Mouse (Mus musculus) heart, adult 8-10 months (tissue): ENCODE results near the gene Utrn. TPM values are rescaled to one million over a fixed set of nuclear protein-coding genes. Genes with fewer than 3 reads are reported as not detected.

Experiments
- DNase-seq: peaks from one replicate; pipeline ENCODE4 v3.0.0; 2022; ENCODE audit warnings: low spot score
- total RNA-seq, 4 experiments: library from RNA; stranded (reverse); gene quantifications; 2 replicates each; pipeline ENCODE4 v1.2.4; 2022

Gene Utrn
- total RNA-seq, 4 experiments from 2014 or later = 59.3 to 75.7 (median 71.0) TPM

- no peak for DNase-seq
Observed at GRCm38 (mm10) chr10:12593071-12593470, 276.1 kb downstream of the Utrn start.

- no peak for DNase-seq
Observed at GRCm38 (mm10) chr10:12591946-12592345, 277.2 kb downstream of the Utrn start.

DNA sequence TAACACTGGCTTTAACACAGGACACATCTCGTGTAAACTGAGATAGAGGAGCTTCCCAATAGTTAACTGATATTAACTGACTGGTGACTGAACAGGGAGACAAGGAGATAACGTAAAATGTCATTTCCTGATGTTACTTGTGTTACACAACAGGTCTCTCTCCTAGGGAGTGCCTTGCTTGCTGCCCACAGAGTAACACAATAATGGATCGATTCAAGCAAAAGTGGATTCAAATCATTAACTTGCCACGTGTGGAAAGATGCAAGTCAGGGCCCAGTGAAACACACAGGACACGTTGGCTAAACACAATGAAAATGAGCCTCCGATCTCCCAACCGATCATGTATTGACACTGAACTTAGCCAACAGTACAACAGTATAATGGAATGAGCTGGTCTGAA is 281.1 kb downstream of the Utrn start:
- no peak for DNase-seq

- no peak for DNase-seq
Observed at GRCm38 (mm10) chr10:12587318-12587717, 281.8 kb downstream of the Utrn start.

DNA sequence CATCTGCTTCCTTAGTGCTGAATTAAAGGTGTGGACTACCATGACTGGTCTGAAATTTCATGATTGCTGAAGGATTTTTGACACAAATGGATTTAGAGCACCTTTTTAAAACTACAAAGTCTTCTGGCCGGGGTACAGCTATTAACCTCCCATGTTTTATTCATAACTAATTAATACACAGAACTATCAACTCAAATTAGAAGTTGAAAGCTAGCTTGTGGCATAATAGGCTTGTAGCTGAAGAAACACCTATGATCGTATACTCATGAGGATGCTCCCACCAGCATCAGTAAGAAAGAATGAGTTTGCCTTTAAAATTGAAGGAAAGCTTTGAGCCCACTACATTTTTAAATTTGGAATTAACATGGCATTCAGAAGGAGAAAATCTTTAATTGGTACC is 282.3 kb downstream of the Utrn start:
- DNase-seq = no peak

- DNase-seq = no peak
Observed at GRCm38 (mm10) chr10:12586200-12586599, 283.0 kb downstream of the Utrn start.

GRCm38 (mm10) chr10:12583473-12583872 is 285.7 kb downstream of the Utrn start:
- no peak for DNase-seq

- DNase-seq = peak; percentile 14
Observed at GRCm38 (mm10) chr10:12579048-12579447, 290.1 kb downstream of the Utrn start.

- DNase-seq = no peak
Observed at GRCm38 (mm10) chr10:12575849-12576435, 293.2 kb downstream of the Utrn start.

- no peak for DNase-seq
Observed at GRCm38 (mm10) chr10:12574760-12575159, 294.4 kb downstream of the Utrn start.

GRCm38 (mm10) chr10:12573601-12574000 is 295.6 kb downstream of the Utrn start:
- peak; percentile 19 for DNase-seq

- DNase-seq = no peak
Observed at GRCm38 (mm10) chr10:12572759-12573158, 296.4 kb downstream of the Utrn start.

DNA sequence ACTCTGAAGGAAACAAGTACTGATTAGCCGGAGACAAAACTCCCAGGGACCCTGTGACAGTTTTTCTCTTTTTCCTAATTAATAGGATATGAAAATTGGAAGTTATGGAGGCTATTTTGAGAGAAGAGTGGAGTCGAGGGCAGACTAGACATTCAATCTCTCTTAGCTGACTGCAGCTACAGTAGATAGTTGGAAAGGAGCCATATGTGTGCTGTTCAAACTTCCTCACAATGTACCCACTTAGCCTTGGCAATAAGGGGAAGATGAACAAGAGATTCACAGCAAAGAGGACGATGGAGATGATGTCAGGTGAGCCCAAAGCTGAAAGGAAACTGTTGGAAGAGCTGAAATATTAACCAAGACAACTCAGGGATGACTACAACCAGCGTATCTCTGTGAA is 304.7 kb downstream of the Utrn start:
- DNase-seq = no peak

GRCm38 (mm10) chr10:12558810-12559209 is 310.4 kb downstream of the Utrn start:
- no peak for DNase-seq

GRCm38 (mm10) chr10:12554090-12554718 is 315.0 kb downstream of the Utrn start:
- no peak for DNase-seq

GRCm38 (mm10) chr10:12552890-12553278 is 316.3 kb downstream of the Utrn start:
- no peak for DNase-seq

DNA sequence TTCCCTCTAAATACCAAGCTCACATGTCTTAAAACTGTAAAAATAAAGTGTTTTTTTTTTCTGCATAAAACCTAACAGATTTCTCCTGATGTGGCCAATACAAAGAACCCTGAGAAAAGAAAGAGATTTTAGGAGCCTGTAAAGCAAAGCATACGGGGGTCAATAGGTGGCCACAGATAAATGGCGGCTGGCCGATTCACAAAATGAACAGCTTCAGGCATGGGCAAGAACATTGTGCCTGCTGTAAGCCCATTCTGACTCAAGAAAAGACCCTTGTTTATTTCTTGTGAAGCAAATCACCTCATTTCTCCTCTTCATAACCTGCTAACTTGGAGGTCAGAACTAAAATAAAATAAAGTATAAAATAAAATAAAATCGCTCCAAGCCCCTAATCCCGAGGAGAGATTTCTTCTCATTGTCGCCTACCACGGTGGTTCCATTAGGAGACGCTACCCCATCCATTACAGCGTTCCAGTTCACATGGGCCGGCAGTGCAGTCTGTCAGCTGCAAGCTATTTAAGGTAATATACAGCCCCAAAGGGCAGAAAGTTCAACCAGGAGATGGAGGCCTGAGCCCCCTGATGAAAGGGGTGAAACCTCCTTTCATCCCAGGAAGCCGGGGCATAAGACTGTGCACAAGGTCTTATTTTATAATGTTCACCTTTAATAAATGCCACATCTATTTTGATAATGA is 316.8 kb downstream of the Utrn start:
- DNase-seq = no peak

DNA sequence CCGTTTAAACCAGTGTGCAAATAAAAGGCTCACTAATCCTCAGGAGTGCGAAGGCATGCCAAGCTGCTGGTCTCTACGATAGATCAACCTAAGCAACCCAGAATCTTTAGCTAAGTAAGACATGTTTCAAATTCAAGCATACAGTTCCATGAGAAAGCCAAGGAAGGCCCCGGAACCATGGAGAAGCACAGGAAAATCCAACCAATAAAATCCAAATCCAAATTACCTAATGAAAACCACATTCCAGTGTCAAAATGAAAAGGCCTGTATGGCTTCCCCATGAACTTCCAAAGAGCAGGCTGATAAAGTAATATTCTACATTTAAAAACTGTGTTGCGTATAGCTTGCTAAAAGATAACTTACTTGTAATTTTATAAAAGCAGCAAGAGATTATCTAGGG is 317.4 kb downstream of the Utrn start:
- no peak for DNase-seq

GRCm38 (mm10) chr10:12549945-12550540 is 319.1 kb downstream of the Utrn start:
- no peak for DNase-seq

DNA sequence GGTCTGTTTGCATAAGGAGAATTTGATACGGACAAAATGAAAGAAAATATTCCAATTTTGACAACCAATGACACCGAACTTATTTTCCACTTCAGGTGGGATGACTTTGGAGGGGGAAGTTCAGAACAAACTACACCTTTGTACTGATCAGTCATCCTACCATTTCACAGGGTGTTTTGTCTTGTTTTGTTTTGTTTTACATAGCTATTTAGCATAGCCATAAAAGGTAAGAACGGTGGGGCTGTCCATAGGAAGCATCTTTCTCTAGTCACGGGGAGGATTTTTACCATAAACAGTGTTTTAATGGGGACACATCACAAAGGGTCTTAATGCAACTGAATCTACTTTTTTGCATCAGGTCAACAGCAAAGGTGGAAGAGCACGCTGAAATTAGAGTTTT is 319.9 kb downstream of the Utrn start:
- DNase-seq = no peak

DNA sequence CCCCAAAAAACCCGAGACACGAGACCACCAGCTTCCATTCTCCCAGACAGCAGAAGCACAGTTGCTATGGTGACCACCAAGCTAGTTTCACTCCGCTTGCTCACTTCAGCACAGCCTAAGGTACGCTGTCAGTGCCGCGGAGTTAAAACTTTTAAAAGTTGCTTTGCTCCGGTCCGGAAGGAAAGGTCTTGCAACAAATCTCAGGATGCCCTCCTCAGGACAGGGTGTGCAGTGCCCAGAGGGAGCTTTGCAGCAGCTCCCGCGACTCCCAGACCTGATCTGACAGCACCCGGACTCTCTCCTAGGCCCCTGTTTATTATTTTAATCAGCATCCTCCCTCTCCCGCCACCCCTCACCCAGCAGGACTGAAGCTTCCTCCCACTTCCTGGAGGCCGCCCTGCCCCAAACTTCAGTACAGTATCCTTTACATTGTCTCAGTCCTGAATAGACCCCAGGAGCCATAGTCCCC is 320.5 kb downstream of the Utrn start:
- peak; percentile 21 for DNase-seq

- DNase-seq = no peak
Observed at GRCm38 (mm10) chr10:12547037-12547625, 322.0 kb downstream of the Utrn start.
